Mouse (Mus musculus) 3134 (cell line): ENCODE data around the gene Oscar.
A peak's percentile ranks its signal among the peaks of the same experiment; 100 is the strongest.

Experiments used
- DNase-seq: peaks from one replicate; pipeline ENCODE4 v3.0.0-alpha.2; 2011; ENCODE audit warnings: low spot score; ENCODE audit not compliant: insufficient read length; ENCODE audit errors: extremely low read depth

The Oscar gene

GRCm38 (mm10) chr7:3616057-3616388 is at the start of gene Oscar:
Oscar (minus strand) TSS chr7:3616157.
- no peak for DNase-seq

GRCm38 (mm10) chr7:3665215-3666114 is 49.5 kb upstream of the Oscar start, which contains the start of gene Leng1:
Leng1 (minus strand) TSS chr7:3665840.
- DNase-seq: peak; percentile 90

GRCm38 (mm10) chr7:3664524-3665214 is 48.7 kb upstream of the Oscar start:
- DNase-seq: peak; percentile 26

- DNase-seq: no peak
Measured at GRCm38 (mm10) chr7:3658578-3658977, 42.6 kb upstream of the Oscar start.

- DNase-seq: no peak
Measured at GRCm38 (mm10) chr7:3656966-3657365, 41.0 kb upstream of the Oscar start.

GRCm38 (mm10) chr7:3646641-3647040 is 30.7 kb upstream of the Oscar start:
- no peak for DNase-seq

GRCm38 (mm10) chr7:3646188-3646587 is 30.2 kb upstream of the Oscar start:
- DNase-seq: no peak

GRCm38 (mm10) chr7:3645488-3646025 is 29.6 kb upstream of the Oscar start:
- DNase-seq: no peak

- peak; percentile 95 for DNase-seq
Measured at GRCm38 (mm10) chr7:3644672-3645487, 28.9 kb upstream of the Oscar start, which contains the start of gene Cnot3. Cnot3 (plus strand) TSS chr7:3645268.

GRCm38 (mm10) chr7:3644348-3644671 is 28.4 kb upstream of the Oscar start:
- DNase-seq: no peak

GRCm38 (mm10) chr7:3643843-3644242 is 27.9 kb upstream of the Oscar start:
- no peak for DNase-seq

- no peak for DNase-seq
Measured at GRCm38 (mm10) chr7:3643412-3643811, 27.5 kb upstream of the Oscar start.

- no peak for DNase-seq
Measured at GRCm38 (mm10) chr7:3630478-3630815, 14.5 kb upstream of the Oscar start.

- DNase-seq: peak; percentile 89
Measured at GRCm38 (mm10) chr7:3629543-3630477, 13.9 kb upstream of the Oscar start, which contains the start of the genes Tfpt and Prpf31. Tfpt (minus strand) TSS chr7:3629929. Prpf31 (plus strand) TSS chr7:3629985.

- no peak for DNase-seq
Measured at GRCm38 (mm10) chr7:3629030-3629429, 13.1 kb upstream of the Oscar start.

GRCm38 (mm10) chr7:3617242-3617995 is 1.5 kb upstream of the Oscar start, which contains the start of gene Ndufa3:
Ndufa3 (plus strand) TSS chr7:3617373.
- DNase-seq: peak; percentile 83

GRCm38 (mm10) chr7:3616389-3617241 is 658 bp upstream of the Oscar start:
- DNase-seq: no peak

- DNase-seq: no peak
Measured at GRCm38 (mm10) chr7:3614021-3614420, 1.9 kb downstream of the Oscar start.
